Mouse (Mus musculus) olfactory bulb, adult 2 months (tissue): Measurements from ENCODE around the gene Fam25c. TPM values are rescaled to one million over a fixed set of nuclear protein-coding genes. Genes with fewer than 3 reads are reported as not detected.

Experiments
- H3K27ac ChIP-seq: fragments of 200-500 bp; 2 replicates; pipeline ENCODE4 v1.5.1; 2012; ENCODE audit warnings: low read depth, low read length; ENCODE audit not compliant: insufficient read depth
- H3K4me1 ChIP-seq: fragments of 200-500 bp; 2 replicates; pipeline ENCODE4 v1.6.1; 2012; ENCODE audit warnings: low read length; ENCODE audit not compliant: control insufficient read depth, insufficient read depth
- H3K4me3 ChIP-seq: fragments of 200-500 bp; 2 replicates; pipeline ENCODE4 v1.5.1; 2012; ENCODE audit warnings: mild to moderate bottlenecking, low read depth, low read length, moderate library complexity; ENCODE audit not compliant: insufficient read depth
- CTCF ChIP-seq: fragments of 200-500 bp; IDR thresholded peaks from 2 replicates; pipeline ENCODE4 v1.5.1; 2012; ENCODE audit warnings: low read depth, mild to moderate bottlenecking, low read length, moderate library complexity; ENCODE audit not compliant: insufficient read depth
- POLR2A ChIP-seq: fragments of 200-500 bp; IDR thresholded peaks from 2 replicates; pipeline ENCODE4 v1.6.1; 2012; ENCODE audit warnings: mild to moderate bottlenecking, low read depth, low read length, moderate library complexity; ENCODE audit not compliant: insufficient read depth
- WGBS: fragments of 180-500 bp; shearing (Covaris S2); methylation state at CpG from one replicate; pipeline ENCODE4 v1.1.7; 2018; 5-methylcytosine and 5-hydroxymethylcytosine counted together
- polyA plus RNA-seq: library from polyadenylated mRNA; stranded (reverse); fragments of >200 nt; gene quantifications from 2 replicates; pipeline ENCODE4 v1.2.4, GENCODE M21; 2012; ENCODE audit warnings: low replicate concordance; ENCODE audit not compliant: missing spikeins, insufficient read depth, insufficient read length

Fam25c gene
- polyA plus RNA-seq, 1 experiment: not detected

DNA sequence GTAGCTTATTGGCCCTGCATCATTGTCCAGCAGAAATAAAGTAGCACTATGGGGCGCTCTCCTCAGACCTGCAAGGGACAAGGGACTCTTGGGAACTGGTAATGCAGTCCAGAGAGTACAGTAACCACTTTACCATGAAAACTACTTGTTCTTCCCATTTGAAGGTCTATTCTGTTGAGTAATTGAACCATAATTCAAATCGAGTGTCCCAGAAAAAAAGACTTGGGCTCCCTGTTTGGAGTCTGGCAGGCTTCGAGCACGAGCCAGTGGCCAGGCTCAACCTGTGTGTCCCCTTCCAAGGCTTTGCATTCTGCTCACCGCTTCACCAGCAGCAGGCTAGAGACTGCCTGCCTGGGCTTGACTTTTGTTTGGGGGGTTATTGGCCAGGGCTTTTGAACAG, 10.9 kb downstream of the Fam25c start:
- Histone ChIP-seq H3K27ac (no peak overlapping the region), H3K4me1 (no peaks in the 10 kb centered on the region), H3K4me3 (no peak overlapping the region)
- TF ChIP-seq POLR2A (no peak), CTCF (no peak)
- 56% methylated on average over 5 of the region's 5 CpGs for WGBS

GRCm38 (mm10) chr14:34343078-34343477, 12.2 kb downstream of the Fam25c start:
- 90% methylated on average over 4 of the region's 4 CpGs for WGBS
- no peak overlapping the region for H3K27ac ChIP-seq
- no peaks in the 10 kb centered on the region for H3K4me1 ChIP-seq
- no peak overlapping the region for H3K4me3 ChIP-seq
- TF ChIP-seq POLR2A: no peak
- no peak for TF ChIP-seq CTCF

DNA sequence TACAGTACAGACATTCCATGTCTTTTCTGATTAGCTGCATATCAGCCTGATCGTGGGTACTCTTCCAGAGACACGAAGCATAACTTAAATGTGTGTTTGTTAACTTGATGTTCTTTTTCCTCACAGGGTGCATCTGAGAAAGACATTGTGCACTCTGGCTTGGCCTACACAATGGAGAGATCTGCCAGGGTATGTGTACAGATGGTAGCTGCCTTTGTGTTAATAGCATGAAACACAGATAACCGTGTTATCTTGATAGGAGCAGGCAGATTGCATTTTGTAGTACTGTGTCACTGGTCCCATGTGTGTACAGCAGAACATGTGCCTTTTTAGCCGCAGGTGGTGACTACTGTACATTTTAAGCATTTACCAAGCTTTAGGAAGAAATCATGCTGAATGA, 13.2 kb downstream of the Fam25c start:
- Histone ChIP-seq H3K27ac (no peak overlapping the region), H3K4me3 (no peak overlapping the region), H3K4me1 (no peaks in the 10 kb centered on the region)
- WGBS: 88% methylated on average over 4 of the region's 4 CpGs
- TF ChIP-seq CTCF (no peak), POLR2A (no peak)

- Histone ChIP-seq H3K4me1 (no peaks in the 10 kb centered on the region), H3K27ac (no peak overlapping the region), H3K4me3 (no peak overlapping the region)
- TF ChIP-seq CTCF (no peak), POLR2A (no peak)
- WGBS: 61% methylated on average over 1 of the region's 1 CpGs
Observed at GRCm38 (mm10) chr14:34339446-34339845, 15.8 kb downstream of the Fam25c start.

DNA sequence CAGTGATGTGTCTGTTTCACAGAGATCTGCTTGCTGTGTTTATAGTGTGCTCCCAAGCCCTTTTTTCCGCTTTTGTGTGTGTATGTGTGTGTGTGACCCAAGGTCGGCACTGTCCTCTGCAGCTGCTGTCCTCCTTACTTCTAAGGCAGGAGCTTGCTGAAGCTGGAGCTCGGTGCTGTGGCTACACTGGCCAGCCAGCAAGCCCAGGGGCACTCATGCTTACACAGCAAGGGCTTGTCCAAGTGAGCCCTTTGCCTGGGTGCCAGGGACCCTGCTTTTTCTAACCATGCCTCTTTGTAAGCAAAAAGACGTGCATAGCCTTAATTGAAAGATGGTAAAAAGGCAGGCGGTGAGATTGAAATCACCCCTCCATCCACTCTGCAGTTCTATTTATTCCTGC, 22.8 kb downstream of the Fam25c start:
- 60% methylated on average over 5 of the region's 5 CpGs for WGBS
- Histone ChIP-seq H3K4me1 (no peaks in the 10 kb centered on the region), H3K27ac (no peak overlapping the region), H3K4me3 (no peak overlapping the region)
- no peak for TF ChIP-seq POLR2A
- TF ChIP-seq CTCF: no peak

DNA sequence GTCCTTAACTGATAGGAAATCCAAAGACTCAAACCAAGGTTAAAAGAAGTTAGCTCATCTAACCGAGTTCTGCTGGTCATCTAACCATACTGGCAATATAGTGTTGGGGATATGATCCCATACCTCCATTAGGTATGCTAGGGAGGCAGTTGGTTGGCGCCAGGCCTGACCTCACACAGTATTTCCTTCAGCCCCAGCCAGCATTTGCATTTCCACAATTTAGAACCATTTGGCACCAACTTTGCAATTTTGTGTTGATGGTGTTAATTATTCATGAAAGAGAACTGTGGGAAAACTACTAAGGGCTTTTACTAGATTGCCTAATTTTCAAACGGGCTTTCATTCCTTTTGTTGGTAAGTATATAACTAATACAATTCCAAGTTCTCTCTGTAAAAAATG, 23.3 kb downstream of the Fam25c start:
- 57% methylated on average over 3 of the region's 3 CpGs for WGBS
- Histone ChIP-seq H3K4me1 (no peaks in the 10 kb centered on the region), H3K4me3 (no peak overlapping the region), H3K27ac (no peak overlapping the region)
- TF ChIP-seq CTCF (no peak), POLR2A (no peak)

DNA sequence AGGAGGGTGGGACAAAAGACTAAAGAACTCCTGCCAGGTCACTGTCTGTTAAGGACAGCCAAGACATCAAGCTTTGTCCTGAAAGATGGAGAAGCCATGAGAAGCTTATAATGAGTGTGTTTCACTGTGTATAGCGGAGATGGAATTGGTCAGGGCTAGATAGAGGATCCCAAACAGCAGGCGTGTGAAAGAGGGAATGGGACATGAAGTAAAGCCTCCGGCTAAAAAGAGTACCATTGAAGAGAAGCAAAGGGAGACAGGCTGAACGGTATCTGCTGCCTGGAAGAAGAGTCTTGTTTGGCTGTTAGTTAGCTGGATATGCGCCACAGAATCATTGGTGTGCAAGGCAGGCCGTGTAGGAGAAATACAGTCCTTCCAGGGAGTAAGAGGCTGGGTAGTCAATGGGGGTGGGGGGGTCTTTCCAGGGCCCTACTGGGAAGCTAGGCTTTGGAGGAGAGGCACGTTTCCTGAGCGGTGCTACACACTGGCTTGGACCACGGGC, 24.5 kb downstream of the Fam25c start:
- no peak for TF ChIP-seq CTCF
- TF ChIP-seq POLR2A: no peak
- Histone ChIP-seq H3K27ac (no peak overlapping the region), H3K4me1 (no peaks in the 10 kb centered on the region), H3K4me3 (no peak overlapping the region)
- 73% methylated on average over 9 of the region's 9 CpGs for WGBS

GRCm38 (mm10) chr14:34327618-34328017, 27.6 kb downstream of the Fam25c start:
- no peaks in the 10 kb centered on the region for H3K4me1 ChIP-seq
- WGBS: 78% methylated on average over 1 of the region's 1 CpGs
- TF ChIP-seq CTCF (no peak), POLR2A (no peak)

GRCm38 (mm10) chr14:34326606-34327005, 28.6 kb downstream of the Fam25c start:
- 95% methylated on average over 3 of the region's 3 CpGs for WGBS

More at GRCm38 (mm10) chr14:34327618-34328017, 27.6 kb downstream of the Fam25c start:
- H3K27ac ChIP-seq: no peak overlapping the region
- no peak overlapping the region for H3K4me3 ChIP-seq

More at GRCm38 (mm10) chr14:34326606-34327005, 28.6 kb downstream of the Fam25c start:
- no peak for TF ChIP-seq CTCF
- no peak for TF ChIP-seq POLR2A
- no peaks in the 10 kb centered on the region for H3K4me1 ChIP-seq
- H3K27ac ChIP-seq: no peak overlapping the region
- H3K4me3 ChIP-seq: no peak overlapping the region
